Mouse (Mus musculus) lung, postnatal 0 days (tissue): ENCODE results near the gene Dglucy.

ENCODE experiments used
- CTCF ChIP-seq: IDR thresholded peaks from 2 replicates; pipeline ENCODE4 v1.5.1; 2016; ENCODE audit warnings: antibody characterized with exemption, mild to moderate bottlenecking
- EP300 ChIP-seq: IDR thresholded peaks from 2 replicates; pipeline ENCODE4 v1.6.1; 2016; ENCODE audit warnings: antibody characterized with exemption, mild to moderate bottlenecking, control low read depth

GRCm38 (mm10) chr12:100924646-100925339, 145.9 kb downstream of the Dglucy start:
- TF ChIP-seq EP300 (no peak), CTCF (no peak)
